Mouse (Mus musculus): ENCODE measurements around the gene Mcpt1.
"Not testable (repeated sequence)": the region's sequence is repeated elsewhere in the genome, so short reads cannot be mapped to it uniquely, and the experiment has no call there.

The Mcpt1 gene

GRCm38 (mm10) chr14:56017671-56018070 is at the start of gene Mcpt1:
Gene Mcpt1 (plus strand): TSS chr14:56017971.
- not testable (repeated sequence) for DNase-seq

- not testable (repeated sequence) for DNase-seq
Observed at GRCm38 (mm10) chr14:55987464-55987863, 30.3 kb upstream of the Mcpt1 start.

DNA sequence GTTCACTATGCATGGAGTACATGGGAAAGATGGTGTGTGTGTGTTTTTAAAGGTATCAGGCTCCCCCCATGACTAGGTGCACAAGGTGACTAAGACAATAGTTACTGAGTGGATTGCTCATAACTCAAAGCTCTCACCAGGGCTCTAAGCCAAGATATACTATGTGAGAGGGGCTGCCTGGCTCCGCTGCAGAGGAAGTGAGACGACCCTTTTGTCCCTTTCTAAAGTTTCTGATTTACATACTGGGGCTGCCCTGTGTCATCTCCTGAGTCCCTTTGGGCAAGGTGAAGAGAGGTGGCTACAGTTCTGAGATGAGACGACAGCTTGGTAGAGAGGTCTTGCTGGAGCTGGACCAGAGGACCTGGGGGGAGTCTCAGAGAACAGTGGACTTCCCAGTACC is 4.6 kb upstream of the Mcpt1 start:
- no peak for DNase-seq

GRCm38 (mm10) chr14:56013924-56014323 is 3.8 kb upstream of the Mcpt1 start:
- DNase-seq = no peak

DNA sequence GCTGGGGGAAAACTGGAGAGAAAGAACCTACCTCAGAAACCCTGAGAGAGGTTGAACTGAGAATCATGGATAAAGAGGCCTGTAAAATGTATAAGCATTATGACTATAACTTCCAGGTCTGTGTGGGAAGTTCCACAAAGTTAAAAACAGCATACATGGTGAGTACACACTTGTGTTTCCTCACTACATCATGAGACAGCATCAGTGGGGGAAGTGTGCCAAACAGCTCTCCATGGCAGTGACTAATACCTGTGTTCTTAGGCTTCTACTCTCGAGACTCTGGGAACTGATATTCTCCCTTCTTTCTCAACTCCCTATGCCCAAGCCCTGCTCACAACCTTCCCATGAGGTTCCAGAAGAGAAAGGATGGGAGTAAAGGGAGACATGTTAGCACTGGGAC is 1.7 kb downstream of the Mcpt1 start:
- DNase-seq = no peak

DNA sequence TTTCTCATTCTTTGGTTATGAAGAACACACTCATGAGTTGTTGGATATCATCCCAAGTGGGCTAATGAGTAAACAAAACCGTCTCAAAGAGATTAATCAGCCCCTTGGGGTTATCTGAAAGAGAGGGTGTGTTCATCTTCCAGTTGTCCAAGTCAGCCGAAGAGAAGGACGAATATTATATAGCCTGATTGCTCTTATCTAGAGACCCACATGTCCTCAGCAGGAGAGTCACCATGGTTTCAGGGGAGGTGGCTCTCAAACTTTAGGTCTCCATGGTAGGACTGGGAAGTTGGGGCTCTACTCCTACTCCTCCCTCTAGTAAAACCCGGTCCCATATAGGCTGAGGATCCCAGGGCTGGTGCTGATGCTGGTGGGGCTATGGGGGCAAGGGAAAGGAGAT is 3.5 kb downstream of the Mcpt1 start:
- DNase-seq = peak; percentile 49

- DNase-seq = not testable (repeated sequence)
Observed at GRCm38 (mm10) chr14:56030395-56030794, 12.6 kb downstream of the Mcpt1 start, which contains the start of gene Mcpt9. Gene Mcpt9 (minus strand): TSS chr14:56030495.

DNA sequence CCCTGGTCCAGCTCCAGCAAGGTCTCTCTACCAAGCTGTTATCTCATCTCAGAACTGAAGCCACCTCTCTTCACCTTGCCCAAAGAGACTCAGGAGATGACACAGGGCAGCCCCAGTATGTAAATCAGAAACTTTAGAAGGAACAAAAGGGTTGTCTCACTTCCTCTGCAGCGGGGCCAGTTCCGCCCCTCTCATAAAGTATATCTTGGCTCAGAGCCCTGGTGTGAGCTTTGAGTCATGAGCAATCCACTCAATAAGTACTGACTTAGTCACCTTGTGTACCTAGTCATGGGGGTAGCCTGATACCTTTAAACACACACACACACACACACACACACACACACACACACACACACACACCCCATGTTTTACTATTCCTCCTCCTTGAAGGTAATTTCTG is 16.7 kb downstream of the Mcpt1 start:
- no peak for DNase-seq

DNA sequence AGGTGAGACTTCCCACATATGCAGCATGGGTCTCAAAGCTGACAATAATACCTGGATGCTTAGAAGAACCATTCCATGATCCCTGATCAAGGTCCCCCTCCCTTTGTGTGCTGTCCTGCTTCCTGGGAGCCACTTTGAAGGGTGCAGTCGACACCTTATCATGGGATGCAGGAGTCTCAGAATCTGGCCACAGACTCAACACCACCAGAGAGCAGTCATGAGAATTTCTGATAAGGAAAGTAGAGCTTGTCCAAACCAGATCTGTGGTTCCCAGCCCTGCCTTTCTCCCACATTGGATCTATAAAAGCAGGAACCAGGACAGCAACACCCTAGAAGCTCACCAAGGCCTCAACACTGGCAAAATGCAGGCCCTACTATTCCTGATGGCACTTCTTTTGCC is 24.0 kb downstream of the Mcpt1 start, which contains the start of gene Mcpt2:
Gene Mcpt2, plus strand, starts transcription at position 250 of the 400 bp plus-strand sequence.
- DNase-seq = peak; percentile 11

GRCm38 (mm10) chr14:56055408-56055807 is 37.6 kb downstream of the Mcpt1 start:
- no peak for DNase-seq

DNA sequence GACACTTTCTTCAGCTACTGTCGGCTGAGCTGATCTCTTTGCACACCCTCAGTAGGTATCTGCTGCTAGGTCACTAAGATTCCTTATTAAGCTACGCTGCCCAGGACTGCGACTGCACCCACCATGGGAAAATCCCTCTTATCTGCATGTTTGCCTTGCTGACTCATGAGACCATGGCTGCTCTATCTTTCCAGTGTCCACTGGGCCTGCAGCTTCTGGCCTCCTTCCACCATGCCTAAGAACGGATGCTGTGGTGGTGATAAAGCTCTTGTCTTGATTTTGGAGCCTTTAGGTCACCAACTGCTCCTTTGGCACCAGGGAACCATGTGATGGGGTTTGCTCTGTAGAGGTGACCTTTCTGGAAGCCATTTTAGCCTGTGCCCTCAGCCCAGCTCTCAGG is 40.0 kb downstream of the Mcpt1 start:
- DNase-seq = no peak

- DNase-seq = not testable (repeated sequence)
Observed at GRCm38 (mm10) chr14:56062213-56062612, 44.4 kb downstream of the Mcpt1 start, which contains the start of gene Mcpt4. Gene Mcpt4 (minus strand): TSS chr14:56062313.
